Mouse (Mus musculus) granulocyte monocyte progenitor cell, adult 5-6 weeks (primary cell): ENCODE results near the gene Ube2c. TPM values are rescaled to one million over a fixed set of nuclear protein-coding genes. Genes with fewer than 3 reads are reported as not detected.
"Not testable (repeated sequence)": the region's sequence is repeated elsewhere in the genome, so short reads cannot be mapped to it uniquely, and the experiment has no call there.

Experiments used
- ATAC-seq: replicated peaks from 2 replicates; pipeline ENCODE4 v1.8.0; 2016; ENCODE audit warnings: mild to moderate bottlenecking, moderate TSS enrichment, inconsistent platforms; ENCODE audit not compliant: poor library complexity, severe bottlenecking
- total RNA-seq, 2 experiments: library from RNA; stranded (forward) in 1 of 2; stranded (reverse) in 1 of 2; fragments of 200-712, 200-1000 nt in 1 of 2; fragments of >200 nt in 1 of 2; fragmentation: Nextera tagmentation in 1 of 2; gene quantifications; 2 replicates each; pipeline ENCODE4 v1.2.3; 2014 to 2017

Ube2c gene
- total RNA-seq, 2 experiments from 2014 or later = 75.2 to 112 TPM

GRCm38 (mm10) chr2:164785481-164786387, 16.0 kb downstream of the Ube2c start, which contains the start of gene Snx21:
Gene Snx21, plus strand, starts transcription at chr2:164785823.
- ATAC-seq = peak; percentile 59

- ATAC-seq = no peak
Measured at GRCm38 (mm10) chr2:164786388-164786885, 16.7 kb downstream of the Ube2c start.

GRCm38 (mm10) chr2:164787032-164787431, 17.3 kb downstream of the Ube2c start:
- ATAC-seq = peak; percentile 81

GRCm38 (mm10) chr2:164787779-164788178, 18.1 kb downstream of the Ube2c start:
- no peak for ATAC-seq

- no peak for ATAC-seq
Measured at GRCm38 (mm10) chr2:164788411-164788810, 18.7 kb downstream of the Ube2c start.

GRCm38 (mm10) chr2:164790451-164790850, 20.8 kb downstream of the Ube2c start:
- ATAC-seq = no peak

GRCm38 (mm10) chr2:164791841-164792261, 22.2 kb downstream of the Ube2c start:
- no peak for ATAC-seq

- no peak for ATAC-seq
Measured at GRCm38 (mm10) chr2:164792400-164793190, 22.9 kb downstream of the Ube2c start.

- peak; percentile 38; the same call in 1 of the 2 replicates for ATAC-seq
Measured at GRCm38 (mm10) chr2:164793236-164793635, 23.5 kb downstream of the Ube2c start.

- ATAC-seq = no peak
Measured at GRCm38 (mm10) chr2:164793772-164794171, 24.1 kb downstream of the Ube2c start.

- peak; percentile 80 for ATAC-seq
Measured at GRCm38 (mm10) chr2:164794293-164794692, 24.6 kb downstream of the Ube2c start.

- ATAC-seq = no peak
Measured at GRCm38 (mm10) chr2:164795868-164796267, 26.2 kb downstream of the Ube2c start.

GRCm38 (mm10) chr2:164798554-164798953, 28.9 kb downstream of the Ube2c start:
- ATAC-seq = not testable (repeated sequence)

- ATAC-seq = no peak
Measured at GRCm38 (mm10) chr2:164800252-164801004, 30.7 kb downstream of the Ube2c start.

- no peak for ATAC-seq
Measured at GRCm38 (mm10) chr2:164803201-164803920, 33.7 kb downstream of the Ube2c start.

GRCm38 (mm10) chr2:164803921-164804313, 34.2 kb downstream of the Ube2c start:
- no peak for ATAC-seq

GRCm38 (mm10) chr2:164804533-164805331, 35.0 kb downstream of the Ube2c start, which contains the start of the genes Acot8 and Zswim3:
Gene Acot8, minus strand, starts transcription at chr2:164804882.
Gene Zswim3, plus strand, starts transcription at chr2:164805098.
- ATAC-seq = peak; percentile 92

- ATAC-seq = peak; percentile 38
Measured at GRCm38 (mm10) chr2:164805332-164805718, 35.6 kb downstream of the Ube2c start.
